Mouse (Mus musculus): ENCODE results near the gene Evi5. TPM values are rescaled to one million over a fixed set of nuclear protein-coding genes. Genes with fewer than 3 reads are reported as not detected.

The Evi5 gene
- polyA plus RNA-seq, 1 experiment from 2014 or later, result 15.6 TPM

DNA sequence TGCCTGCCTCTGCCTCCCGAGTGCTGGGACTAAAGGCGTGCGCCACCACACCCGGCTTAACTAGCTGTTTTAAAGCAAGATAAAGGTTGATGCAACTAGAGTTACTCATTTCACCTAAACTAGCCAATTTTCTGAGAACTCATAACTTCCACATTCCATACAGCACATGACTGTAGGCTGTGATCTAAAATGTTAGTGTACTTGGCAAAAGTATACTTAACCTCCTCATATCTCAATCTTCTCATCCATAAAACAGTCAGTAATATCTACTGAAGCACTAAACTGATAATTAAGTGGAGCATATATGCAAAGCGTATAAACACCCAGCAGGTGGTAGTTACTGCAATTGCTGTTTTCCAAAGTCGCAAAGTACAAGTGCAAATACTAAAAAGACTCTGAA, 1.6 kb downstream of the Evi5 start:
- no peak for DNase-seq (ENCODE audit: low spot score)

DNA sequence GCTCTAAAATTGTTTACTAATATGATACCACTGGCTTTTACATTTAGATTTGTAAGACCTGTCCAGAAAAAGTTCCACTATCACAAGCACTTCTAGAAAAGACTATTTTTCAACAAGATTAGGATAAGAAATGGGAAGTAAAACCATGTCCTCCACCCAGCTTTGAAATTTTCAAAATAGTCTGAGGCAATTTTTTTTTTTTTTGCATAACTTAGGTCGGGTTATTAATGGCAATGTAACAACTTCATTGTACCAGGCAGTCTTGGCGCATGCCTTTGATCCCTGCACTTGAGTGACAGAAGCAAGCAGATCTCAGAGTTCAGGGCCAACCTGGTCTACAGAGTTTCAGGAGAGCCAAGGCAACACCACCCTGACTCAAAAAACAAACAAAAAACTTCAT, 5.2 kb downstream of the Evi5 start:
- no peak for DNase-seq (ENCODE audit: low spot score)

DNA sequence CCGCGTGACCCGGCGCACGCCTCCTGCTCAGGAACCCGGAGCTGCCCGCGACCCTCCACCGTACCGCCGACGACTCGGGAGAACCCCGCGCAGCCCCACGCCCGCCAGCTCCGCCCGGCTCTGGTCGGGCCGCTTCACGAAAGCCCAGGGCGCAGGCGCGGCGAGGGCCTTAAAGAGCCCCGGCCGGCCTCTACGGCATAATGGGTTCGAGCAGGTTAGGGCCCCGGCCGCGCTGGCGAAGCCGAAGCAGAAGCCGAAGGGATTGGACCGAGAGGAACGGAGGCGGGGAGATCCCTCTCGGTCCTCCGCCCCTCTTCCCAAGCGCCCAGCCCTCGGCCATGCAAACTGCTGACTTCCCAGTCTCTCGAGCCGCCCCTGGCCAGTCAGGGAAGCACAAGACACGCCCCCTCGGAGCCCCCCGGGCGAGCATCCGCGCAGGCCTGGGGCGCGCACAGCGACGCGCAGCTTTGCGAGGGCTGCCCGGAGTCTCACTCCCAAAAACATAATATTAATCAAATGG, 5.9 kb downstream of the Evi5 start:
- DNase-seq (ENCODE audit: low spot score), result peak; percentile 59

DNA sequence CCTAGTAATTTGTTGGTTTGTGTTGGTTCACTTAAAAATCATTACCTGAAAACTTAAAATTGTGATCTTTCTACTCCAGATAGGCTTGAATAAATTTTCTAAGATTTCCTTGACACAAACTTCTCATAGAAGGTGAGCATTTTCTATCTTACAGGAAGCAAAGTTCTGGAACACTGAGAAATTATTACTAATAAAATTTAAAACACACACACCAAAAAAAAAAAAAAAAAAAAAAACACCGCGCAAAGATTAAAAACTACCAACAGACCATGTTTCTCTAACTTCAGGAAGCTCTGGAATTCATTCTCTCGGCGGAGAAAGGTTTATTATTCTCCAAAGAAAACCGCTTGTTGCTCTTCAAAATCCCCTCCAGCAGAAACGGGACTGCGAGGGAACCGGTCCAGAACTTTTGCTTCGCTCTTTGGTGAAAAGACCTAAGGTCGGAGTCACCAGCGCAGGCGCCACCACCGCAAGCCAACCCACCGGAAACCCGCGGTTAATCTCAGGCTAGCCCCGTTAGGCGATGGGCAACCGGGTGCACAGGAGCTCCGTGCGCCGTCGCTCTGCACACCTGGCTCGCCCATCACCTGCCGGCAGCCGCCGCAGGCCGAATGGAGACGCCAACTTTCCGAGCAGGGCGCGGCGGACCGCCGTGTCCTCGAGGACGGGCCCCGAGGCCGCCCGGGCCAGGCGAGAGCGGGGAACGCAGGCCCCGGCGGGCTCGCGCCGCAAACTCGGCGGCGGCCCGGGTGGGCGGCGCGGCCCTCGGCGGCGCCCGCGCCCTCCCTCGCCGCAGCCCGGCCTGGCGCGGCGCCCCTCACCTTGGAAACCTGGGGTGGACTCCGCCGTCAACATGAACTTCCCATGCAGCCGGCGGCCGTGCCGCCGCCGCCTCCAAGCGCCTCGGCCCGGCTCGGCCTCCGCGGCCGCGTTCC, 6.7 kb downstream of the Evi5 start:
- peak; percentile 62 for DNase-seq (ENCODE audit: low spot score)

DNA sequence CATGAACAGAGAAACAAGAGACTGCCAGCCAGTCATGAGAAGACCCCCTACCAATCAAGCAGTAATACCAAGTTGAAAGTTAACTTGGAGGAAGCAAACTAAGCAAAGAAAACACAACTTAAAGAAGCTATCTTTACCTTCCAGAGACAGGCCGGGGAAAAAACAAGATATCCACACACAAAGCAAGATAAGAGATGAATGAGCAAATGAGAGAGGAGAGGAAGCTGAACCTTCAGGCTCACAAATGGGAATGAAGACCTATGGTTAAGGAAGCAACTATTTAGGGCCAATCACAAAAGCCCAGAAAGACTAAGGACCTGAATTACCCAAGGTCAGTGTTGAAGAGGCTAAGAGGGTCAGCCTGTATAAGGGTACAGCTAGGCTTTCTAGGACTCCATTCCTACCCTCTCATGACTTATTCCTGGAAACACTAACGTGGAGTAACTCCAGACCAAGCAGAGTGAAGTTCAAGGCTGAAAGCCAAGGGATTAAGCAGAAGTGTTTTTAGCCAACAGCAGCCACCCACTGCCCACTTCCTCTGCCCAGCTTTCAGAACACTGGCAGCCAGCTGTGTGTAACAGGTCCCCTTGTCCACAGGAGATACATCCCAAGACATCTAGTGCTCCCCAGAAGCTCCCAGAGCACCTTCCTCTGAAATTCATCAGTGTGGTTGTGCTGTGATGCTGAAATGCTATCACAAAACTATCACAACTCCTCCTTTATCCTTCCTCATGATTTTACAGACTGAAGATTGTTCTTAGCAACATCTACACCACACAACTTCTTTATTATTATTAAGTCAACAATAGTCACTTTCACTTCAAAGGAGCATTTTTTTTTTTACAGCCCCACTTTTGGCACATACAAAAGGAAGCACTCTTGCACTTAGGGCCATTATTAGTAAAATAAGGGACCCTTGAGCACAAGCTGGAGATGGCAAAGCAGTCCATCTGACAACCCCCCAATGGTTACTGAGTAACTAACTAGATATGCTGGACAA, 8.5 kb downstream of the Evi5 start:
- no peak for DNase-seq (ENCODE audit: low spot score)

DNA sequence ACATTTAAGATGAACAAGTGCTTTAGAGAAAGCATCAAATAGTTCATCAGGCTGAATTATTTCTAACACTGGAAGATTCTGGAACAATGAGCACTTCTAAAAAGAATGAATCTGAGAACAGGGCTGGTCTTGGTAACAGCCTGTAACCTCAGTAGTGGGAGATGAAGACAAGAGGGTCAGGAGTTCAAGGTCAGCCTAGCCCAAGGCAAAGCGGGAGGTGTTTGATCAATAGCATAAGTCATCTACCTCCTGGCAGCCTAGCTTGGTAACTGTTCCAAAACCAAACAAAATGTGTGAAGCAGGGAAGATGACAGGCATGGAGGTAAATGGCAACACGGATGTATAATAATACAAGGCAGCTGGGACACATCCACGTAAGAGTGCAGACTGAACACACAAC, 10.9 kb downstream of the Evi5 start:
- DNase-seq (ENCODE audit: low spot score), result no peak

DNA sequence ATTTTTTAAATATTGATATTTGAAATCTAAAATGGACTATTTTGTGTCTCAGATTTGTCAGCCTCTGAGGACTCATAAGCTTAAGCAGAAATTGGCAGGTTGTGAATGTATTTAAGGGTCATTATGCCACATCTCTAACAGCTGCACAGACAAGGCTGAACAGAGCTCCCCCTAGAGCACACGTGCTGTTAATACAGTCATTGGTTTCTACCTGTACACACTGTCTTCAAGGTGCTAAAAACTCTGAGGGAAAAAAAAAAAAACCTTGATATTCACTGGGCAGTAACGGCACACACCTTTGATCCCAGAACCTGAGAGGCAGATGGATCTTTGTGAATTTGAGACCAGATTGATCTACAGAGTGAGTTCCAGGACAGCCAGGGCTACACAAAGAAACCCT, 15.9 kb downstream of the Evi5 start:
- peak; percentile 50 for DNase-seq (ENCODE audit: low spot score)

DNA sequence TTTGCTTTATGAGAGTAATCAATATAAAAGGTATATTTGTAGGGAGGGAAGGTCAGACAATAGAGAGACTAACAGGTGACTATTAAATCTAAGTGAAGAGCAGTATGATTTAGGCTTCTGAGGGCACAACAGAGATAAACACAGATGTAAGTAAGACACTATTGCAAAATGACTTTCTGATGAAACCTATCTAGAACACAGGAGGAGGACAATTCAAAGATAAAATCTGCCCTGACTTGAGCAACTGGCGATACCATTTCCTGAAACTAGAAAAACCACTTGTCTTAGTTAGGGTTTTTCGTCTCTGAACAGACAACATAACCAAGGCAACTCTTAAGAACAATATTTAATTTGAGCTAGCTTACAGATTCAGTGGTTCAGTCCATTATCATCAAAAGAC, 19.4 kb downstream of the Evi5 start:
- DNase-seq (ENCODE audit: low spot score), result no peak

DNA sequence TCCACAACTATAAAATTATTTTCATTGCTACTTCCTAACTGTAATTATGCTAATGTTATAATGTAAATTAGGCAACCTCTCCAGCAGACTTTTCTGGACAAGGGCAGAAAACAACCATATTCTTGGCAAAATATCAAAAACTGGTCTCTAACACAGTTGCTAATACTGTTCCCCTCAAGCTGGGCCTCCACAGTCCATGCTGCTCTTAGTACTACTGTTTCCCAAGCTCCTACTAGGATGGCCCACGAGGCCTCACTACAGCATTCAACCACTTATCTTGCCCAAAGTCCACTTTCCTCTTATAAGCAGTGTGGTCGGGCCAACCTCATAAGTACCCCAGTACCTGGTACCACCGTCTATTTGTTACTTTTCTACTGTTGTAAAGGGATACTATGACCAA, 20.4 kb downstream of the Evi5 start:
- DNase-seq (ENCODE audit: low spot score), result no peak

DNA sequence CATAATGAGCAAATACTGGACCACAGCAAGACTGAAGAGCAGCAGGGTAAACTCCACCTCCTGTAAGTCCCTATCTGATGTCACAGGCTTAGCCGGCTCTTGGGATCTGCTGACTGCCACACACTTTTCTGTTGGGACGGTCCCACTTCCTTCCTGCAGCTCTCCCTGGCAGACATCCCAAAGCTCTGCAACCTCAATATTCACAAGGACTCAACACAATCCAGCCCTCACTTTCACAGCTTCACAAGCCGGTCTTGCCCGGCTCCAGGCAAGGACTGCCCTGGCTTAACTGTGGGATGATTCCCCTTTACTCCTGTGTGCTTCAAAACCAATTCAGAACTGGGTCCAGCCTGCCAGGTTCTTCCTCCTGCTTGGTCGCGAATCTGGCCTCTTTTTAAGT, 21.1 kb downstream of the Evi5 start:
- DNase-seq (ENCODE audit: low spot score), result no peak

DNA sequence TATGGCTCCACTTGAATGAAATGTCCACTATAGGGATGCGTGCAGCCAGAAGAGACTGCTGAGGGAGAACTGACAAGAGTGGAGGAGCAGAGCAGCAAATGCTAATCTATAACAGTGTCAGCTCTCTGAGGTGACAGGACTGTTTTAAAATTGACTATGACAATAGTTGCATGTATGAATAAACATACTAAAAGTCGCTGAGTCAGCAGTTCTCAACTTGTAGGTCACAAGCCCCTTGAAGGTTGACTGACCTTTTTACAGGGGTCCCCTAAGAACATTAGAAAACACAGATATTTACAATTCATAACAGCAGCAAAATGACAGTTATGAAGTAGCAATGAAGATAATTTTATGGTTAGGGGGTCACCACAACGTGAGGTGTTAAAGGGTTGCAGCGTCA, 25.9 kb downstream of the Evi5 start:
- no peak for DNase-seq (ENCODE audit: low spot score)

DNA sequence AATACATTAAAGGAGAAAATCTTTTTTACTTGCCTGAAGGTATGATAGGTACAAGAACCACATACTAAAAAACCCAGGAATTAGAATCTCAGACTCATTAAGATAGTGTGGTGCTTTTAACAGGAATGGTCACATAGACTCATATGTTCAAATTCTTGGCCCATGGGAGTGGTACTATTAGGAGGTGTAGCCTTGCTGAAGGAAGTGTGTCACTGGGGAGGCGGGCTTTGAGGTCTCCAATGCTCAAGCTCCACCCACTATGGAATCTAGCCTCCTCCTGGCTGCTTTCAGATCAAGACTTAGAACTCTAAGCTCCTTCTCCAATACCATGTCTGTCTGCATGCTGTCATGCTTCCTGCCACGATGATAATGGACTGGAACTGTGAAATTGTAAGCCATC, 27.1 kb downstream of the Evi5 start:
- DNase-seq (ENCODE audit: low spot score), result no peak

DNA sequence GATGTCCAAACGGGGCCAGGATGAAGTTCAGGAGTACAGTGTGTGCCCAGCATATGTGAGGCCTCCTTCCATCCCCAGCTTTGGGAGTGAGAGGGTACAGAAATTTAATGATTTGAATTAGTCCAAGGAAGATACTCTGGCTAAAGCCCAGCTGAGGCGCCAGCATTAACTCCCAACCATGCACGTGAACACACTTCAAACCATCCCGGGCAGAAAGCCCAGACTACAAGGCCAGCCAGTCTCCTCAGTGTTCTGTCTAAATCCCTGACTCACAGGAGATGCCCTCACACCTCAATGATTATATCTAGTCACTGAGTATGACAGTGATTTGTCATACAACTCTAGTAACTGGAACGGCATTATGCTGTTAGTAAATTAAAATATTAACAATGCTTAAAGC, 27.6 kb downstream of the Evi5 start:
- DNase-seq (ENCODE audit: low spot score), result no peak

DNA sequence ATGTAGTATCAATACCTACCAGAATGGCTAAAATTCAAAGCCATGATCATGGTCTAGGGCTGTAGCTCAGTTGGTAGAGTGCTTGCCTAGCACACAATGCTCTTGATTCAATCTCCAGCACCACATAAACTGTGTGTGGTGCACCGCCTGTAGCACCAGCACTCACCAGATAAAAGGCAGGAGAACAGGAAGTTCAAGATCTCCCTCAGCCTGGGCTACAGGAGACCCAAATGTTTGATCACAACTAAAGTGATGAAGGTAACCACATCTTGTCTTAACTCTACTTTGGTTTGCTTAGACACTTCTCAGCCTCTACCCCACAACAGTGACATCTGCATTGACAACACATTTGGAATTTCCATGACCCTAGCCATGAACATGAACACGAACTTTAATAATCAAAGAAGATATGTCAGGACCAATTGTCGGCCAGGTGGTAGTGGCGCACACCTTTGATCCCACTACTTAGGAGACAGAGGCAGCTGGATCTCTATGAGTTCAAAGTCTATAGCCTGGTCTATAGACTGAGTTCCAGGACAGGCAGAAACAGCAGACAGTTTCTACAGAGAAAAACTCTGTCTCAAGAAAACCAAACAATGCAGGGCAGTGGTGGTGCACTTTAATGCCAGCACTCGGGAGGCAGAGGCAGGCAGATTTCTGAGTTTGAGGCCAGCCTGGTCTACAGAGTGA, 34.2 kb downstream of the Evi5 start:
- peak; percentile 66 for DNase-seq (ENCODE audit: low spot score)

DNA sequence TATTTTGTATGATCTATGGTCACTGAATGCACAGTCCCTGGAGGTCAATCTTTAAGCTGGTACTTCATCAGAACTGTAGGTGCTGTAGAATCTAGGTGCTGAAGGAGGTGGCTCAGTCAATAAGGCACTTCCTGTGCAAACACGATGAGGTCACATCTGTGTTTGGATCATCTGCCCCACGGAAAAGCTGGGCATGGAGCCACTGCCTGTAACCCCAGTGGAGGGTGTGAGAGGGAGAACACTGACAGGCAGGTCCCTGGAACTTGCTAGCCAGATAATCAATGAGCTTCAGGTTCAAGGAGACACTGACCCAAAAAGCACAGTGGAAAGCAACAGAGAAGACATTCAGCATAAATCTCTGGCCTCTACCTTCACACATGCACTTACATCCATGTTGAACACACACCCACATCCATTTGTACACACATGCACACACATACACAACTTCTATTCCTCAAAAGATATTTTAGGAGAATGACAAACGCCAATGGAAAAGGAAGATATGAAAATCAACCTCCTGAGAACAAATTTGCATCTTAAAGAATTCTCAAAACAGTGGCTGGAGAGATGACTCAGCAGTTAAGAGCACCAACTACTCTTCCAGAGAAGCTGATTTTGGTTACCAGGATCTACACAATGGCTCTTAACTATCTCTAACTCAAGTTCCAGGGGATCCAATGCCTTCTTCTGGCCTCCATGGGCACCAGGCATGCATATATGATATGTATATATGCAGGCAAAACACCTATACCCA, 35.8 kb downstream of the Evi5 start:
- no peak for DNase-seq (ENCODE audit: low spot score)

DNA sequence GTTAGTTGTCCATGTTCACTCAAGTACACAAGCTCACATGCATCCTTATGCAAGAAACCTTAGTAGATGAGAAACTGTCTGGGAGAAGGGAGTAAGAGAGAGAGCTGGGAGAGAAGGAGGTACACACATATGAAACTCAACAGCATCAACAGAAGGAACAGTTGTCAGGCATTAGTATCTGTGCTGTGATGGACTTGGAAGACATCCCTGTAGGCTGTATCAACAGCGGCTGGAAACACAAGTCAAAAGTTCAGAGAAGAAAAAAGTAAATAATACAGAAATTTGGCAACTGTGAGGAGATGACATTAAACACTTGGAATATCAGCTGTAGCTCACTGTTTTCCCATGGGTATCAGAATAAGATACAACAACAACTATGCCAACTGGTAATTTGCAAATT, 40.6 kb downstream of the Evi5 start:
- DNase-seq (ENCODE audit: low spot score), result no peak

DNA sequence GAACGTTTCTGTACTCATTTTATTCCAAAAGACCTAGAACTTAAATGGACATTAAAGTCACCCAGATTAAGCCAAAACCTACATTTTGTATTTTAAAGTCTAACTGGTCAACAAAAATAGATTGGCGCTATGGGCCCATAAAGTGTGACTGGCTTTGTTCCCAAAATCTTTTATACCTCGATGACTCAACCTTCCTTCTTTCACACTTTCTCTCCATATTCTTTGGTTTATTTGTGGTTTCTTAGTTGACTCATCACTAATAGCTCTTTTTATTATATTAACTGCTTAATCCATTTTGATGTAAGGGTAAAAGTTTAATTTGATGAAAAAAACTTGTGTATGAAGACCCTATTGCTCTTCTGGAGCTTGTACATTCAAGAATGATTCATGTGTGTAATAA, 43.6 kb downstream of the Evi5 start:
- DNase-seq (ENCODE audit: low spot score), result no peak

DNA sequence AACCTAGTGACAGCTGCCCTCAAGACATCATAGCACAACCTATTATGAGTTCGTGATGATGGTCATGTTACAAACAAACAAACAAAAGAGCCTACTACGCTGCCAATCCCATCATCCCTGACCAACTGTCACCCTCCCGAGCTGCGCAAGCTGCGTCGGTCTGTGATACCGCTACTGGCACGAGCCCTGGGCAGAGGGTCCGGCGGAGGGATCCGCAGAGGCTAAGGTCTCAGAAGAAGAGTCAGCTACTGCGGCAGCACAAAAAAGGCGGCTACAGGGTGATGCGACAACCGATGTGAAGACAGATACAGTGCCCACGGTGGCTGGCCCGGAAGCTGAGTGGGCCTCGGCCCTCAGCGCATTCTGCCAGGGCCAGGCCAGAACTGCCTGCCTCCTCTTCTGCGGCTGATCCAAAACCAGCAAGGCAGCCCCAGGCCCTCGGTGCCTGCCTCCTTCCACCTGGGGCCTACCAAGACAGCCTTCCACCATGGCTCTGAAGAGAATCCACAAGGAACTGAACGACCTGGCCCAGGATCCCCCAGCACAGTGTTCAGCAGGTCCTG, 44.8 kb downstream of the Evi5 start, which contains the start of gene Ube2d2b:
Gene Ube2d2b, plus strand, starts transcription at position 102 of the 563 bp plus-strand sequence.
- DNase-seq (ENCODE audit: low spot score), result no peak

DNA sequence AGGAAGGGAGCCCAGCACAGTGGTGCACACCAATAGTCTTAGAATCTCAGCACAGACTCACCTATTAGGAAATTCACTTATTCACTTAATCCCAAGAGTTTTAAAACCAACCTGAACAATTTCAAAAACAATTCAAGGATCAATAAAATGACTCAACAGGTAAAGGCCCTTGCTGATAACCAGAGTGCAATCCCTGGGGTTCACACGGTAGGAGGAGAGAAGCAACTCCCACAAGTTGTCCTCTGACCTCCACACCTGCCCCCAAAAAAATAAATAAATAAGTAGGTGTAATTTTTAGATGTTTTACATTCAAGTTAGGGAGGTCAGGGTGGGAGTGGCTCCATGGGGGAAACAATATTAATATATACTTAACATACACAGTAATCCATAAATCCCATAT, 52.4 kb downstream of the Evi5 start:
- no peak for DNase-seq (ENCODE audit: low spot score)

DNA sequence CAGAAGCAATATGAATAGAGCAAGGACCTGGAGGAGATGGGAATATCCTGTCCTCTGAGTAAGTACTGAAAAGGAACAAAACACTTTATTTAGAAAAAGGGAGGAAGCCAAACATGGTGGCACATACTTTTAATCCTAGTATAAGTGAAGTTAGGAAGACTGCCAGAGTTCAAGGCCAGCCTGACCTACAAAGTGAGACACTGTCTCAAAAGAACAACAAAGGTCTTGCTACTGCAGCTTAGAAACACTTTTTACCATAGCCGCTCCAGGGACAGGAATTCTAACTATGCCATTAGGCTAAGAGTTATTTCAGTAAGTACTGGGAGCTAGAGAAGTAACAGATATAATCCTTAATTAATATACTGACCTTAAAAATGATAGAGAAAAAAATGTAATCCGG, 60.3 kb downstream of the Evi5 start:
- no peak for DNase-seq (ENCODE audit: low spot score)

Data from thymus, postnatal 0 days (tissue).